Mouse (Mus musculus): ENCODE data around the gene Arhgef9. TPM values are rescaled to one million over a fixed set of nuclear protein-coding genes. Genes with fewer than 3 reads are reported as not detected.
A peak's percentile ranks its signal among the peaks of the same experiment; 100 is the strongest.

Gene Arhgef9
- 10 to 100 TPM; 15.9 to 16.5 TPM for total RNA-seq (2021)

DNA sequence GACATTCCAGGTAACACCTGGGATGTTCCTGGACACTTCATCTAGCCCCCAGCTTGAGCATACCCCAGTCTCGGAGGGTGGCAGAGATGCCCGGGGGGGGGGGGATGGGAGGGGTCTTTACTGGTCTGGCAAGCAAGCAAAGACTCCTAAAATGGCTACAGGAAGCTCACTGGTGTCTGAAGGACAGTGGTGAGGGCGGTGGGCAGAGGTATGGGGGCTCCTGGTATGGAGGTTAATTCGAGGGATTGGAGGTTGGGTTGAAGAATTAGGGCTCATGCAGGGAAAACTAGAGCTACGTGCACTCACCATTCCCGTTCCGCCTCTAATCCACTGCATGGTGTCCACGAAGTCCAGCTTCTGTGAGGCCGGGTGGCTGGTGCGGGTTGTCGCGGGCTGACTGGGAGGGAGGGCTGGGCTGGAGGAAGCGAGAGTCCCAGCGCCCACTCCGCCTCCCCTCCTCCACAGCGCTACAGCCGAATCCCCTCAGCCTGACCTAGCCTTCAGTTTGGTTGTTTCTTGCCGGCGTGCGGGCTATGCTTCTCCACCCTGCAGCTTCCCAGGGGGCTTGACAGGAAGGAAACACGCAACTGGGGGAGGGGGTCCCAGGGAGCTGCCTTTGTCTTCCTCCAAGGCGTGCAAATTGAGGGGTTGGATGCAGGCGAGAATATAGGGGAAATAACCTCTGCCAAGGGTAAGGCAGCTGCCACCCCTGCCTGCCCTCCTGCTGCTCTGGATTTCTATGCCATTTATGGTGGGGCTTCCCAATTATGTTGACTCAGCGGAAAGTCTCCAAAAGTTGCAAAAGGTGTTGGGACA, at the start of gene Arhgef9:
Gene Arhgef9 (minus strand): TSS at position 753 of the 816 bp plus-strand sequence.
- intact Hi-C loops (cut with DNase I) = no loop called here

GRCm38 (mm10) chrX:95238896-95239295, 42.2 kb upstream of the Arhgef9 start:
- no peak for DNase-seq (ENCODE audit: low spot score)
- intact Hi-C loops (cut with DNase I) = no loop called here

More for the DNA sequence above, at the start of gene Arhgef9:
- no peak for DNase-seq (ENCODE audit: low spot score)

GRCm38 (mm10) chrX:95195363-95196103, 1.1 kb downstream of the Arhgef9 start:
- intact Hi-C loops (cut with DNase I) = no loop called here
- no peak for DNase-seq (ENCODE audit: low spot score)

DNA sequence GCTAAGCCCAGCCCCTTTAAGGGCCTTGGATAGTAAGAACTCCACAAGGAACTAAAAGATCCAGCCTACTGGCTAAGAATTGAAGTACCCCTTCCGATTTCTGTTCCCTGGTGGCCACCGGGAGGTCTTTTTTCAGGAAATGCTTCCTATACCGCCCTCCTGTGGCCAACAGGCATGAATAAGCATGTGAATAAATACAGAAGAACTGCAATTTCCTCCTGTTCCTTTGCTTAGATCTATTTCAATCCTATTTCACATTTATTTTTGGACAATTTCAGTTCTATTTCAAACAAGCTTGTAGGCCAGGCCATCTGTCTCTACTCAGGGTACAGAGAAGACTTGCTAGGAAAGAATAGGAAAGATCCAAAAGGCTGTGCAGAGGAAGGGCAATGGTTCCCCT, 20.7 kb downstream of the Arhgef9 start:
- intact Hi-C loops (cut with DNase I) = loop anchor here (5.0 kb wide), 1 partner anchor 149 kb away; the partner anchor contains the start of gene Spin4
- no peak for DNase-seq (ENCODE audit: low spot score)

GRCm38 (mm10) chrX:95166317-95166716, 30.3 kb downstream of the Arhgef9 start:
- DNase-seq (ENCODE audit: low spot score) = peak; percentile 81
- intact Hi-C loops (cut with DNase I) = loop anchor here (10.0 kb wide), 1 partner anchor 278 kb away; the partner anchor contains the start of gene Amer1

DNA sequence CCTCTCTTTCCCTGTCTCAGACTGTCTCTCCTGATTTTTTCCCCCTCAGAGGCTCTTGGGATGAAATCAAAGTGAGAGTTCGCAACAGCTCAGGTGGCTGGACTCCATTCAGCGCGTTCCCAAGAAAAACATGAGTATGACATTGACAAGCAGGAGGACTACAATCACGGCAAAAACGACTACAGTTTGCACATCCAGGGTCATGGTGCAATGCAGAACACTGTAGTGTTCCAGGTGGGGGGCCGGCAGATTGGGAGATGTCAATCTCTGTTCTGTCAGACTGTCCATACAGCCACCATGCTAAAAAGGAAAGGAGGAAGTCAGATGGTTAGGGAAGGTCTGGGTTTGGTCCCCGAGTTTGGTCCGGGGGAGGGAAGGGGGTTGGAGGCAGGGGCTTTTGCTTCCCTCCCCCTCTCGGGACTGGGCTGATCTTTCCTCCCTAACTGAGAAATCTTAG, 31.0 kb downstream of the Arhgef9 start:
- no peak for DNase-seq (ENCODE audit: low spot score)
- intact Hi-C loops (cut with DNase I) = loop anchor here (10.0 kb wide), 1 partner anchor 279 kb away; the partner anchor contains the start of gene Amer1

DNA sequence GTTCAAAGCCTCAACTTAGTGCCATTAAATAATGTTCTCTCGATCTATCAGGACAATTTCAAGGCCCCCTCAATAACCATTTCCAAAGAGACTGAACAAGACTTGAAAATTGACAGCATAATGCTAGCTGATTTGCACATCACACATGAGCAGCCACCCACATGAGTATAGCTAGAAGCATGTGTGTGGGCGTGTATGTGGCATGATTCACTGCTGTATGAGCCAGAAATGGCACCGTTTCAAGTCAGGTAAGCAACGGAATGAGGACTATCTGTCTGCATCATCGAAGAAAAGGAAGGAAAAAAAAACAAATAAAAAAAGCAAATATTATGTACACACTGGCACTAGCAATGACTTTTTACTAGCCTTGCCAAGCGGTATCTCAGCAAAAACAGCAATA, 32.5 kb downstream of the Arhgef9 start:
- DNase-seq (ENCODE audit: low spot score) = no peak
- intact Hi-C loops (cut with DNase I) = loop anchor here (10.0 kb wide), 1 partner anchor 281 kb away; the partner anchor contains the start of gene Amer1

DNA sequence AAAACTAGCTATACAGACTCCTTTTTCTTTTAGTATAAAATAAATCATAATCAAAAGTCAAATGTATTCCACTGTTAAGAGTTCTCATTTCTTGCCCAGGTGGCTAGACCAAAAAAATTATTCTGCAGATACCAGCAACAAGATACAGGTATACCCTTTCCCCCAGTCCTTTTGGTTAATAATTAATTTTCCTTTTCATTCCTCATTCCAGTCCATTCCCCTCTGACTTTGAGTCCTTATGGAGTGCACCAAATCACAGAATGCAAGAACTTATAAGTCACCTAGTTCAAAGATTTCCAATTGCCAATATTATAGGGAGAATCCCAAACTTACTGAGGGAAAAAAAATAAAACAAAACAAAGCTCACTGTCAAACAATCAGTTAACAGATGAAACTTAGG, 33.2 kb downstream of the Arhgef9 start:
- DNase-seq (ENCODE audit: low spot score) = no peak
- intact Hi-C loops (cut with DNase I) = loop anchor here (10.0 kb wide), 1 partner anchor 281 kb away; the partner anchor contains the start of gene Amer1

DNA sequence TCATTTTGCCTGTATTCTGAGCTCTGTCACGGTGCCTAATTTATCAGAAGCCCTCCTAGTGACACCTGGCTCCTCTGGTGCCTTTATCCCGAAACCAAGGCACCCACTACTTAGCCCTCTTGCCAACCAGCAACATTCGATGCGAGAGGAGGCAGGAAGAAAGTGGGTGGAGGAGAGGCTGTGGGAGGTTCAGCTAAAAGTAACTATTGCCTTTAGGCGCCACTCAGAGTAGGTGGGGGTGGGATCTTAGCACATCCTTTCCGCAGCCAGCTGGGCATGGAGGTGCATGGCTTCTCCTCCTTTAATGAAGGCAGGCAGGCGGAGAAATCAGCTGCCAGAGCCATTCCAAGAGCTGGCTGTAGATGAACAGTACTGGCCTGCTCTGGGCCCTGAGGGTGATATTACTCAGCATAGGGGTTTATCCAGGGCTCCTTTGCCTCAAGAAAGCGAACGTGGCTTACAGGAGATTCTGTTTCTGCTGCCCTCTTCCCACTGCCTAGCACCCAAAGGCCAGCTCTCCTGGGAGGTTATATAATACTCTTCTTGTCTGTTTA, 39.7 kb downstream of the Arhgef9 start:
- intact Hi-C loops (cut with DNase I) = no loop called here
- no peak for DNase-seq (ENCODE audit: low spot score)

- intact Hi-C loops (cut with DNase I) = no loop called here
Measured at GRCm38 (mm10) chrX:95138636-95139035, 58.0 kb downstream of the Arhgef9 start.

DNA sequence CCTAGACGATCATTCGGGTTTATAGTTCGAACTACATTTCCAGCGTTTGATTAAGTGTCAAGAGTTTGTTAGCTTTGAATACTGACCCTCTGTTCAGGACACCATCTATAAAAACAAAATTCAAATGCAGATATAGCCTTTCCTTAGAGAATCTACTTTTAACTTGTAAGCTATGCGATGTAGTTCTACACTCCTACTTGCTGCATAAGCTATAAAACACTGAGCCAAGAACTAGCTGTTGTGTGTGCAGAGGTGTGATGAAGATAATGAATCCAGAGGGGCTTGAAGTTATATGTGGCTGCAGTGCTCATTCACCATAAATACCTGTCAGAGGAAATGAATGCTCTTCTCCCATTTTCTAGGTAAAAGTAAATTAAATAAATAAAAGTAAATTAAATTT, 63.2 kb downstream of the Arhgef9 start:
- DNase-seq (ENCODE audit: low spot score) = no peak
- intact Hi-C loops (cut with DNase I) = no loop called here

More at GRCm38 (mm10) chrX:95138636-95139035, 58.0 kb downstream of the Arhgef9 start:
- no peak for DNase-seq (ENCODE audit: low spot score)

DNA sequence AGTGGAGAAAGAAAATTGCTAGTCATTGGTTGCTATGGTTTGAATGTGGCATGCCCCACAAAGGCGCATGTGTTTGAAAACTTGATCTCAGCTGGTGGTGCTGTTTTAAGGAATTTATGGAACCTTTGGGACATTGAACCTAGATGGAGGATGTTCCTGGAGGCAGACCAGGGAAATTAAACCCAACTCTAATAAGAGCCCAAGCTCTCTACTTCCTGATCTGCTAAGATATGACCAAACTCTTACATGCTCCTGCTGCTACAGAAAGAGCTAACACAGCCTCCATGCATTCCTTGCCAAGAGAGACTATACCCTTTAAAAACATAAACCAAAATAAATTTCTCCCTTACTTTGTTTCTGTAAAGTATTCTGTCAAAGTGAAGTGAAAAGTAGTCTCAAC, 63.7 kb downstream of the Arhgef9 start:
- no peak for DNase-seq (ENCODE audit: low spot score)

DNA sequence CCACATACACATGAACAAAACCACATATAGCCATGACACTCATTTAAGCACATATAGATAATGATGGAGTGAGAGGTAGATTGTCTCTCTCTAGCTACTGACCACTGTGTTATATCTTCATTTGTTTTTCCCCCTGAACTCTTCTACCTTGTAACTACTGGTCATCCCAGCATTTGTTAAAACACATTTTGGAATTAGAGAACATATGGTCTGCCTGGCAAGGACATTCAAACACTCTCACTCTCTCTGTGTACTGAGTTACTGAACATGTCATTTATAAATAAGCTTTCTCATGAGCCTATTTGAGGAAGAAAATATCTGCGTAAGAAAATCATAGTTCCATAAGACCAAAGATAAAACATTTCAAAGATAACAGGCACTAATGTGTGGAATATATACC, 64.9 kb downstream of the Arhgef9 start:
- no peak for DNase-seq (ENCODE audit: low spot score)
- intact Hi-C loops (cut with DNase I) = no loop called here

More for the DNA sequence above, 63.7 kb downstream of the Arhgef9 start:
- intact Hi-C loops (cut with DNase I) = no loop called here

GRCm38 (mm10) chrX:95123462-95123861, 73.2 kb downstream of the Arhgef9 start:
- no peak for DNase-seq (ENCODE audit: low spot score)
- intact Hi-C loops (cut with DNase I) = no loop called here

GRCm38 (mm10) chrX:95104361-95104760, 92.3 kb downstream of the Arhgef9 start:
- intact Hi-C loops (cut with DNase I) = no loop called here
- DNase-seq (ENCODE audit: low spot score) = no peak

GRCm38 (mm10) chrX:95087674-95088073, 109.0 kb downstream of the Arhgef9 start:
- intact Hi-C loops (cut with DNase I) = no loop called here
- no peak for DNase-seq (ENCODE audit: low spot score)

GRCm38 (mm10) chrX:95077013-95077699, 119.5 kb downstream of the Arhgef9 start:
- no peak for DNase-seq (ENCODE audit: low spot score)
- intact Hi-C loops (cut with DNase I) = no loop called here

DNA sequence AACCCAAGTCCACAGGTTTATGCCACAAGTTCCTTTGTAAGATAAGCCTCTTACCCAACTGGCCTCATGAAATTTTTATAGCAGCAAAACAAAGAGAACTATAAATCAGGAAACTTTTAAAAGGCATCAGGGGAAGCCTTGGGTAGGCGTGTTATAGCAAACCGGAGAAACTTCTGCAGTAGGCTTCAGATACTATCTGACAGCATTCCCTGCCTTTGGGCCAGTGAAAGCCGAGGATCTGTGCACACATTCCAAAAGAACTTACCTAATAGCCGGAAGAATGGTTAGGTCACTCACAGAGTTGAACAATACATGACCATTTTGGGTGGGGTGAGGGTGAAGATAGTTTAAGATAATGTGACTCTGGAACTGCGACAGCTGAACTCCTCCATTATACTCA, 168.7 kb downstream of the Arhgef9 start:
- no peak for DNase-seq (ENCODE audit: low spot score)

GRCm38 (mm10) chrX:95026361-95026892, 170.2 kb downstream of the Arhgef9 start, which contains the start of gene Spin4:
Gene Spin4, minus strand, starts transcription at chrX:95026682.
- peak; percentile 68 for DNase-seq (ENCODE audit: low spot score)
- intact Hi-C loops (cut with DNase I) = loop anchor here (5.0 kb wide), 1 partner anchor 151 kb away; no protein-coding TSS in a partner anchor

More for the DNA sequence above, 168.7 kb downstream of the Arhgef9 start:
- intact Hi-C loops (cut with DNase I) = loop anchor here (5.0 kb wide), 1 partner anchor 149 kb away; no protein-coding TSS in a partner anchor

Data from heart, postnatal 25 days (tissue).